Mouse (Mus musculus) CH12.LX (cell line): ENCODE results near the gene Eci1.

Experiments
- CTCF ChIP-seq, 2 experiments: IDR thresholded peaks in 1 of 2; conservative IDR thresholded peaks in 1 of 2; 2 replicates each; pipeline ENCODE4 v1.5.1; 2011 to 2012; ENCODE audit warnings: low read depth in 2 of 2, low read length in 2 of 2, improper control_type of control experiment in 1 of 2, inconsistent platforms in 1 of 2, mild to moderate bottlenecking in 1 of 2, moderate library complexity in 1 of 2
- E2F4 ChIP-seq: IDR thresholded peaks from 2 replicates; pipeline ENCODE4 v1.6.1; 2011; ENCODE audit warnings: low read depth, low read length, improper control_type of control experiment; ENCODE audit not compliant: insufficient replicate concordance
- HCFC1 ChIP-seq: IDR thresholded peaks from 2 replicates; pipeline ENCODE4 v1.6.1; 2012; ENCODE audit warnings: low read depth, mild to moderate bottlenecking, inconsistent platforms, low read length, improper control_type of control experiment
- MAFK ChIP-seq: IDR thresholded peaks from 2 replicates; pipeline ENCODE4 v1.6.1; 2011; ENCODE audit warnings: low read length, improper control_type of control experiment; ENCODE audit not compliant: insufficient replicate concordance
- MAX ChIP-seq: IDR thresholded peaks from 2 replicates; pipeline ENCODE4 v1.6.1; 2011; ENCODE audit warnings: low read length, improper control_type of control experiment
- PAX5 ChIP-seq: IDR thresholded peaks from 2 replicates; pipeline ENCODE4 v1.6.1; 2012; ENCODE audit warnings: low read length, inconsistent platforms, mixed read lengths
- POLR2A ChIP-seq: IDR thresholded peaks from 2 replicates; pipeline ENCODE4 v1.6.1; 2011; ENCODE audit warnings: low read depth, mild to moderate bottlenecking, improper control_type of control experiment, low read length
- POLR2AphosphoS2 ChIP-seq: IDR thresholded peaks from 2 replicates; pipeline ENCODE4 v1.6.1; 2011; ENCODE audit warnings: low read depth, low read length, improper control_type of control experiment
- ZC3H11A ChIP-seq: IDR thresholded peaks from 2 replicates; pipeline ENCODE4 v1.6.1; 2012; ENCODE audit warnings: low read depth, mild to moderate bottlenecking, inconsistent platforms, low read length, improper control_type of control experiment
- ZNF384 ChIP-seq: IDR thresholded peaks from 2 replicates; pipeline ENCODE4 v1.6.1; 2012; ENCODE audit warnings: low read depth, low read length, improper control_type of control experiment, inconsistent platforms

GRCm38 (mm10) chr17:24488186-24488661, 61.8 kb downstream of the Eci1 start, which contains the start of gene Caskin1:
- TF ChIP-seq POLR2A (no peak), CTCF (conservative IDR thresholded peaks at IDR 0.05 in 1 of 2, IDR thresholded peaks at IDR 0.05 in 1 of 2; ENCODE audit: low read depth in 2 of 2, low read length in 2 of 2) (no peak), ZNF384 (no peak), E2F4 (no peak), ZC3H11A (no peak), MAX (no peak), MAFK (no peak), POLR2AphosphoS2 (no peak), HCFC1 (no peak), PAX5 (no peak)
